Comparison of ENCODE assay signal across 20 mouse cellular contexts in the genomic region with DNA sequence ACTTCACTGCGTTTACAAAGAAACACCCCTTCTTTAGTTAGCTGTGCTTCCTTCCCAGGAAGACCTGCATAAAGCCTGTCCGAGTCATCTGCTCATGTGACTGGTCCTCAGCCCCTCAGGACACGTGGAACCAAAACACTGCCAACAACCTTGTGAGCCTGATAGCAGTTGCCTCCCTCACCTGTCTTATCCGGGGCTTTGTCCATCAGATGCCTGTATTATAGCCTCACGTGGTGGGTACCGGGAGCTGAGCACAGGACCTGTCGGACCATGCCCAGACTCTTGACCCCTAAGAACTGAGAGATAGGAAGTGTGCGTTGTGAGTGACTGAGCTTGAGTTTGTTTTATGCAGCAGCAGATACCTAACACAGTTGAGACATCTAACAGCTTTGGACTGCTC. TPM values are rescaled to one million over a fixed set of nuclear protein-coding genes. Genes with fewer than 3 reads are reported as not detected.
DNase-seq lines count a peak whose midpoint lies in the region; ATAC-seq and TF ChIP-seq lines count a peak whose summit lies in the region.
"Had no signal": no experiment of that assay in that cellular context is flagged by ENCODE, and none has a peak within 500 bp of the region (broad histone marks: within the 10 kb centered on the region; RNA-seq: fewer than 3 reads in every experiment).

No protein-coding gene starts in this region.

- no peak overlapping the region for H3K27ac ChIP-seq in kidney, adult 2 months (ENCODE audit: insufficient read depth, low read depth, low read length)
- H3K27ac ChIP-seq in kidney, embryonic 14.5 days (ENCODE audit: low read depth, low read length), result no peak overlapping the region
- H3K27ac ChIP-seq in bone marrow macrophage, adult 2 months (ENCODE audit: insufficient read depth, low read depth, low read length), result peak overlapping the region; percentile 36
- H3K27ac ChIP-seq in intestine, postnatal 0 days (ENCODE audit: low read depth, low read length), result no peak overlapping the region
- no peak overlapping the region for H3K27ac ChIP-seq in lung, postnatal 0 days (ENCODE audit: low read length)
- no peak overlapping the region for H3K27ac ChIP-seq in hindbrain, embryonic 10.5 days
- H3K27ac ChIP-seq: embryonic facial prominence, embryonic 10.5 days; embryonic facial prominence, embryonic 12.5 days; forebrain, embryonic 13.5 days; forebrain, embryonic 15.5 days had no signal

- intact Hi-C loops in heart, postnatal 14 days (cut with DNase I), result no loop called here

- no peak for ATAC-seq in kidney, embryonic 14.5 days (ENCODE audit: low FRiP score, low TSS enrichment)
- ATAC-seq in intestine, postnatal 0 days, result peak; percentile 65
- ATAC-seq in lung, postnatal 0 days, result no peak
- ATAC-seq: forebrain, embryonic 13.5 days; forebrain, embryonic 15.5 days had no signal

- no peaks in the 10 kb centered on the region for H3K36me3 ChIP-seq in kidney, adult 2 months (ENCODE audit: control insufficient read depth, insufficient read depth, low read length)
- no peaks in the 10 kb centered on the region for H3K36me3 ChIP-seq in kidney, embryonic 14.5 days (ENCODE audit: control insufficient read depth, insufficient read depth, low read length)
- H3K36me3 ChIP-seq in intestine, postnatal 0 days (ENCODE audit: control insufficient read depth, insufficient read depth), result no peaks in the 10 kb centered on the region
- H3K36me3 ChIP-seq in lung, postnatal 0 days (ENCODE audit: insufficient read depth, low read length), result no peaks in the 10 kb centered on the region
- H3K36me3 ChIP-seq in hindbrain, embryonic 10.5 days, result no peaks in the 10 kb centered on the region
- H3K36me3 ChIP-seq: embryonic facial prominence, embryonic 10.5 days; embryonic facial prominence, embryonic 12.5 days; forebrain, embryonic 15.5 days had no signal

- no peak for TF ChIP-seq EP300 in lung, postnatal 0 days (IDR thresholded peaks at IDR 0.05)

- peak; percentile 90 for DNase-seq in heart, adult 11 months
- no peak for DNase-seq in heart, postnatal 14 days
- DNase-seq in kidney, adult 2 months, result peak; percentile 8
- no peak for DNase-seq in lung, postnatal 0 days (ENCODE audit: low spot score)
- DNase-seq in hindbrain, embryonic 10.5 days (ENCODE audit: low spot score), result no peak
- DNase-seq: adrenal gland, adult 2 months; adrenal gland, postnatal 10 days; adrenal gland, postnatal 25 days; cerebellum, adult 11-12 months; cerebellum, adult 2 months; cerebellum, adult 9-10 months; cerebellum, postnatal 10 days; cerebellum, postnatal 25 days had no signal

- no peak overlapping the region for H3K4me2 ChIP-seq in kidney, embryonic 14.5 days (replicated peaks; ENCODE audit: low read depth, low read length)
- H3K4me2 ChIP-seq in intestine, postnatal 0 days (replicated peaks; ENCODE audit: low read depth), result no peak overlapping the region
- H3K4me2 ChIP-seq in lung, postnatal 0 days (replicated peaks; ENCODE audit: low read depth, low read length), result no peak overlapping the region
- H3K4me2 ChIP-seq: embryonic facial prominence, embryonic 12.5 days; forebrain, embryonic 13.5 days; forebrain, embryonic 15.5 days had no signal

- no peaks in the 10 kb centered on the region for H3K27me3 ChIP-seq in kidney, adult 2 months (replicated peaks; ENCODE audit: control insufficient read depth, insufficient read depth, low read length)
- H3K27me3 ChIP-seq in kidney, embryonic 14.5 days (ENCODE audit: control insufficient read depth, insufficient read depth, low read length), result no peaks in the 10 kb centered on the region
- H3K27me3 ChIP-seq in intestine, postnatal 0 days (replicated peaks; ENCODE audit: control insufficient read depth, insufficient read depth, low read length), result no peaks in the 10 kb centered on the region
- no peaks in the 10 kb centered on the region for H3K27me3 ChIP-seq in lung, postnatal 0 days (replicated peaks; ENCODE audit: insufficient read depth, low read length)
- no peaks in the 10 kb centered on the region for H3K27me3 ChIP-seq in hindbrain, embryonic 10.5 days (ENCODE audit: insufficient read depth, poor library complexity, severe bottlenecking)
- H3K27me3 ChIP-seq: embryonic facial prominence, embryonic 12.5 days; forebrain, embryonic 13.5 days; forebrain, embryonic 15.5 days had no signal

- no peak overlapping the region for H3K9ac ChIP-seq in kidney, embryonic 14.5 days (ENCODE audit: low read depth, low read length)
- H3K9ac ChIP-seq in intestine, postnatal 0 days (ENCODE audit: low read depth, low read length), result no peak overlapping the region
- no peak overlapping the region for H3K9ac ChIP-seq in lung, postnatal 0 days (replicated peaks; ENCODE audit: low read depth)
- H3K9ac ChIP-seq: embryonic facial prominence, embryonic 12.5 days; forebrain, embryonic 13.5 days; forebrain, embryonic 15.5 days had no signal

- WGBS in kidney, adult 2 months, result 32% methylated on average over 8 of the region's 8 CpGs
- 52% methylated on average over 8 of the region's 8 CpGs for WGBS in kidney, embryonic 14.5 days
- 52% methylated on average over 8 of the region's 8 CpGs for WGBS in intestine, postnatal 0 days
- WGBS in lung, postnatal 0 days, result 47% methylated on average over 8 of the region's 8 CpGs
- WGBS in hindbrain, embryonic 10.5 days, result 73% methylated on average over 8 of the region's 8 CpGs

- no peak for TF ChIP-seq CTCF in kidney, adult 2 months (conservative IDR thresholded peaks at IDR 0.05; ENCODE audit: insufficient read depth, insufficient read length, low read depth, low read length)
- no peak for TF ChIP-seq CTCF in bone marrow macrophage, adult 2 months (IDR thresholded peaks at IDR 0.05; ENCODE audit: low read depth, low read length)
- TF ChIP-seq CTCF in intestine, postnatal 0 days (IDR thresholded peaks at IDR 0.05; ENCODE audit: low read depth), result no peak
- TF ChIP-seq CTCF in lung, postnatal 0 days (IDR thresholded peaks at IDR 0.05), result no peak

- peaks cover 5% of the 10 kb centered on the region; the same call in 1 of the 2 replicates for H3K4me1 ChIP-seq in kidney, adult 2 months (ENCODE audit: control insufficient read depth, insufficient read depth, low read length)
- H3K4me1 ChIP-seq in kidney, embryonic 14.5 days (ENCODE audit: control insufficient read depth, insufficient read depth, low read length), result no peaks in the 10 kb centered on the region
- H3K4me1 ChIP-seq in bone marrow macrophage, adult 2 months (ENCODE audit: control insufficient read depth, insufficient read depth, low read length), result peaks cover 49% of the 10 kb centered on the region
- no peaks in the 10 kb centered on the region for H3K4me1 ChIP-seq in intestine, postnatal 0 days (replicated peaks; ENCODE audit: control insufficient read depth, insufficient read depth, low read length)
- no peaks in the 10 kb centered on the region for H3K4me1 ChIP-seq in lung, postnatal 0 days (ENCODE audit: insufficient read depth, low read depth, low read length)
- 0 out of 2 replicates have a peak, but pooled peaks cover 3% of the 10 kb centered on the region for H3K4me1 ChIP-seq in hindbrain, embryonic 10.5 days (replicated peaks)
- H3K4me1 ChIP-seq: embryonic facial prominence, embryonic 12.5 days; forebrain, embryonic 13.5 days; forebrain, embryonic 15.5 days had no signal

- no peak for TF ChIP-seq POLR2A in kidney, adult 2 months (IDR thresholded peaks at IDR 0.05; ENCODE audit: low read depth, low read length)
- TF ChIP-seq POLR2A in bone marrow macrophage, adult 2 months (IDR thresholded peaks at IDR 0.05; ENCODE audit: borderline replicate concordance, low read depth, low read length), result no peak

- H3K4me3 ChIP-seq in kidney, adult 2 months (ENCODE audit: insufficient read depth, low read depth, low read length), result no peak overlapping the region
- no peak overlapping the region for H3K4me3 ChIP-seq in kidney, embryonic 14.5 days (ENCODE audit: low read length)
- H3K4me3 ChIP-seq in bone marrow macrophage, adult 2 months (ENCODE audit: insufficient read depth, low read length), result no peak overlapping the region
- no peak overlapping the region for H3K4me3 ChIP-seq in intestine, postnatal 0 days (ENCODE audit: low read depth, low read length)
- H3K4me3 ChIP-seq in lung, postnatal 0 days (ENCODE audit: low read depth, low read length), result no peak overlapping the region
- H3K4me3 ChIP-seq in hindbrain, embryonic 10.5 days, result no peak overlapping the region
- H3K4me3 ChIP-seq: embryonic facial prominence, embryonic 10.5 days; embryonic facial prominence, embryonic 12.5 days; forebrain, embryonic 13.5 days; forebrain, embryonic 15.5 days had no signal

- H3K9me3 ChIP-seq in kidney, embryonic 14.5 days (ENCODE audit: control insufficient read depth, low read length), result no peaks in the 10 kb centered on the region
- no peaks in the 10 kb centered on the region for H3K9me3 ChIP-seq in intestine, postnatal 0 days (ENCODE audit: control insufficient read depth)
- no peaks in the 10 kb centered on the region for H3K9me3 ChIP-seq in lung, postnatal 0 days (ENCODE audit: low read length)
- H3K9me3 ChIP-seq in hindbrain, embryonic 10.5 days, result no peaks in the 10 kb centered on the region
- H3K9me3 ChIP-seq: embryonic facial prominence, embryonic 10.5 days; embryonic facial prominence, embryonic 12.5 days; forebrain, embryonic 13.5 days; forebrain, embryonic 15.5 days had no signal

RNA-seq across cellular contexts. Expression of a gene that starts 26.3 kb away (rescaled TPM):
- 100 to 1,000 TPM; 260 to 267 TPM for total RNA-seq in heart, postnatal 14 days (2021)
- polyA plus RNA-seq in kidney, adult 2 months (2012; rRNA removed), result 344 and 370 TPM in 2 replicates
- polyA plus RNA-seq in kidney, embryonic 14.5 days (2014; fragmentation: Nextera tagmentation; extraction: Ambion mirVana), result 283 and 323 TPM in 2 replicates
- 1,731 and 1,752 TPM in 2 replicates for polyA plus RNA-seq in bone marrow macrophage, adult 2 months (2012; ENCODE audit: insufficient read depth, insufficient read length, missing spikeins)
- polyA plus RNA-seq in intestine, postnatal 0 days (2015; fragmentation: Nextera tagmentation; extraction: Ambion mirVana), result 1,058 and 1,193 TPM in 2 replicates
- polyA plus RNA-seq in lung, postnatal 0 days (2015; fragmentation: Nextera tagmentation; extraction: Ambion mirVana), result 251 and 269 TPM in 2 replicates
- polyA plus RNA-seq in hindbrain, embryonic 10.5 days (2016; fragmentation: Nextera tagmentation; extraction: Ambion mirVana), result 135 and 146 TPM in 2 replicates

RNA-seq across cellular contexts. Expression of a gene that starts 35.1 kb away (rescaled TPM):
- total RNA-seq in heart, postnatal 14 days (2021), result 1 to 10 TPM; 3.4 to 5.0 TPM
- 10.4 and 12.7 TPM in 2 replicates for polyA plus RNA-seq in kidney, adult 2 months (2012; rRNA removed)
- polyA plus RNA-seq in kidney, embryonic 14.5 days (2014; fragmentation: Nextera tagmentation; extraction: Ambion mirVana), result 8.3 and 10.5 TPM in 2 replicates
- polyA plus RNA-seq in bone marrow macrophage, adult 2 months (2012; ENCODE audit: insufficient read depth, insufficient read length, missing spikeins), result 46.3 and 47.8 TPM in 2 replicates
- polyA plus RNA-seq in intestine, postnatal 0 days (2015; fragmentation: Nextera tagmentation; extraction: Ambion mirVana), result 4.1 and 4.3 TPM in 2 replicates
- 7.5 TPM in 2 replicates for polyA plus RNA-seq in lung, postnatal 0 days (2015; fragmentation: Nextera tagmentation; extraction: Ambion mirVana)
- polyA plus RNA-seq in hindbrain, embryonic 10.5 days (2016; fragmentation: Nextera tagmentation; extraction: Ambion mirVana), result 10.6 TPM in 2 replicates

Comparison
In these comparisons a context has a peak if more than half of its experiments do, and no peak if none do; other contexts are left out.
1. DNase-seq: peak in heart, adult 11 months (single experiment) and kidney, adult 2 months (single experiment); none in heart, postnatal 14 days (0 of 2), lung, postnatal 0 days (single experiment) and hindbrain, embryonic 10.5 days (single experiment).